Mouse (Mus musculus) macrophage (primary cell): Measurements from ENCODE around the gene Slc4a2. TPM values are rescaled to one million over a fixed set of nuclear protein-coding genes. Genes with fewer than 3 reads are reported as not detected.

Experiments
- H3K27ac ChIP-seq: fragments of 350-480 bp; formaldehyde crosslinking; 2 replicates; pipeline ENCODE4 v1.9.0; 2021
- H3K36me3 ChIP-seq: fragments of 350-480 bp; formaldehyde crosslinking; 2 replicates; pipeline ENCODE4 v1.9.0; 2021; ENCODE audit errors: inconsistent target
- H3K4me3 ChIP-seq: fragments of 350-480 bp; formaldehyde crosslinking; 2 replicates; pipeline ENCODE4 v1.9.0; 2021; ENCODE audit errors: inconsistent target
- H3K79me2 ChIP-seq: fragments of 350-480 bp; formaldehyde crosslinking; 2 replicates; pipeline ENCODE4 v1.9.0; 2021; ENCODE audit errors: inconsistent target
- WGBS: methylation state at CpG from one replicate; pipeline ENCODE4 v1.1.7; 2026; ENCODE audit warnings: inconsistent platforms; ENCODE audit not compliant: missing documents; 5-methylcytosine and 5-hydroxymethylcytosine counted together
- polyA plus RNA-seq: library from polyadenylated mRNA; stranded (reverse); fragments of 250-400 nt; gene quantifications from 3 replicates; pipeline ENCODE4 v1.2.4, GENCODE M21; 2018; ENCODE audit warnings: inconsistent platforms
- total RNA-seq, 78 experiments: library from RNA; depleted of rRNA; stranded (reverse); fragments of 250-400 nt; gene quantifications; 1 replicate in 9 of 78; 2 replicates in 24 of 78; 3 replicates in 43 of 78; 4 replicates in 2 of 78; pipeline ENCODE4 v1.2.4; 2018; ENCODE audit warnings: inconsistent platforms in 56 of 78

The Slc4a2 gene
- total RNA-seq (2018; cell fraction: chromatin; rRNA removed) = 100 to 1,000 TPM in 14 of 26 experiments, 10 to 100 TPM in 12; 39.0 to 197 (median 104) TPM
- total RNA-seq (2018; cell fraction: cytosol; rRNA removed) = 10 to 100 TPM; 17.3 to 43.5 (median 30.9) TPM
- 100 to 1,000 TPM in 4 of 26 experiments, 10 to 100 TPM in 22; 38.0 to 127 (median 68.2) TPM for total RNA-seq (2018; cell fraction: nucleus; rRNA removed)
- polyA plus RNA-seq = 21.8 to 34.7 TPM (median 34.2 TPM) in 3 replicates

GRCm38 (mm10) chr5:24423129-24424003 lies at the start of gene Slc4a2, which contains the start of gene Cdk5:
Gene Slc4a2 (plus strand): TSS chr5:24423837.
Gene Cdk5 (minus strand): TSS chr5:24423530.
- peaks cover 28% of the 10 kb centered on the region; the same call in 1 of the 2 replicates for H3K36me3 ChIP-seq
- peak within 1 kb of the TSS; percentile 94 for H3K27ac ChIP-seq
- H3K4me3 ChIP-seq = peak within 1 kb of the TSS; percentile 85
- under 1% methylated on average over 46 of the region's 46 CpGs for WGBS
- peaks cover 31% of the 10 kb centered on the region for H3K79me2 ChIP-seq

GRCm38 (mm10) chr5:24374216-24374615 lies 49.4 kb upstream of the Slc4a2 start:
- Histone ChIP-seq H3K79me2 (no peaks in the 10 kb centered on the region), H3K27ac (no peak overlapping the region), H3K36me3 (no peaks in the 10 kb centered on the region), H3K4me3 (no peak overlapping the region)
- WGBS = 22% methylated on average over 6 of the region's 6 CpGs

GRCm38 (mm10) chr5:24374666-24375328 lies 48.8 kb upstream of the Slc4a2 start:
- WGBS = 88% methylated on average over 7 of the region's 7 CpGs
- Histone ChIP-seq H3K4me3 (no peak overlapping the region), H3K79me2 (no peaks in the 10 kb centered on the region), H3K27ac (no peak overlapping the region), H3K36me3 (no peaks in the 10 kb centered on the region)

GRCm38 (mm10) chr5:24378700-24379099 lies 44.9 kb upstream of the Slc4a2 start:
- WGBS = 100% methylated on average over 2 of the region's 2 CpGs
- Histone ChIP-seq H3K27ac (no peak overlapping the region), H3K36me3 (no peaks in the 10 kb centered on the region), H3K79me2 (no peaks in the 10 kb centered on the region), H3K4me3 (no peak overlapping the region)

- no peaks in the 10 kb centered on the region for H3K79me2 ChIP-seq
- 90% methylated on average over 4 of the region's 4 CpGs for WGBS
- no peak overlapping the region for H3K4me3 ChIP-seq
- no peak overlapping the region for H3K27ac ChIP-seq
- no peaks in the 10 kb centered on the region for H3K36me3 ChIP-seq
These were observed 44.1 kb upstream of the Slc4a2 start for GRCm38 (mm10) chr5:24379501-24379900.

GRCm38 (mm10) chr5:24380499-24380898 lies 43.1 kb upstream of the Slc4a2 start:
- Histone ChIP-seq H3K4me3 (no peak overlapping the region), H3K27ac (no peak overlapping the region), H3K79me2 (no peaks in the 10 kb centered on the region), H3K36me3 (no peaks in the 10 kb centered on the region)
- 77% methylated on average over 4 of the region's 4 CpGs for WGBS

GRCm38 (mm10) chr5:24381486-24381885 lies 42.2 kb upstream of the Slc4a2 start:
- H3K4me3 ChIP-seq = no peak overlapping the region
- no peaks in the 10 kb centered on the region for H3K36me3 ChIP-seq
- WGBS = 85% methylated on average over 6 of the region's 6 CpGs
- H3K79me2 ChIP-seq = no peaks in the 10 kb centered on the region
- H3K27ac ChIP-seq = no peak overlapping the region

- Histone ChIP-seq H3K4me3 (no peak overlapping the region), H3K79me2 (no peaks in the 10 kb centered on the region), H3K27ac (no peak overlapping the region), H3K36me3 (no peaks in the 10 kb centered on the region)
- WGBS = 75% methylated on average over 2 of the region's 2 CpGs
These were observed 41.6 kb upstream of the Slc4a2 start for GRCm38 (mm10) chr5:24381988-24382387.

GRCm38 (mm10) chr5:24383026-24383859 lies 40.4 kb upstream of the Slc4a2 start:
- Histone ChIP-seq H3K27ac (peak overlapping the region; percentile 34), H3K79me2 (no peaks in the 10 kb centered on the region), H3K4me3 (peak overlapping the region; percentile 20), H3K36me3 (no peaks in the 10 kb centered on the region)
- WGBS = 13% methylated on average over 33 of the region's 34 CpGs

- Histone ChIP-seq H3K79me2 (no peaks in the 10 kb centered on the region), H3K4me3 (no peak overlapping the region), H3K36me3 (no peaks in the 10 kb centered on the region), H3K27ac (peak overlapping the region; percentile 34)
- WGBS = 29% methylated on average over 6 of the region's 6 CpGs
These were observed 39.2 kb upstream of the Slc4a2 start for GRCm38 (mm10) chr5:24384407-24384806.

- Histone ChIP-seq H3K79me2 (no peaks in the 10 kb centered on the region), H3K4me3 (no peak overlapping the region), H3K27ac (no peak overlapping the region), H3K36me3 (no peaks in the 10 kb centered on the region)
- 98% methylated on average over 5 of the region's 5 CpGs for whole genome bisulfite sequencing
These were observed 38.3 kb upstream of the Slc4a2 start for GRCm38 (mm10) chr5:24385374-24385773.

GRCm38 (mm10) chr5:24385887-24386550 lies 37.6 kb upstream of the Slc4a2 start:
- H3K27ac ChIP-seq = no peak overlapping the region
- H3K36me3 ChIP-seq = no peaks in the 10 kb centered on the region
- 97% methylated on average over 9 of the region's 10 CpGs for WGBS
- H3K79me2 ChIP-seq = no peaks in the 10 kb centered on the region
- no peak overlapping the region for H3K4me3 ChIP-seq

GRCm38 (mm10) chr5:24387264-24388241 lies 36.1 kb upstream of the Slc4a2 start:
- no peaks in the 10 kb centered on the region for H3K79me2 ChIP-seq
- peak overlapping the region; percentile 34 for H3K4me3 ChIP-seq
- peak overlapping the region; percentile 95 for H3K27ac ChIP-seq
- WGBS = 5% methylated on average over 66 of the region's 73 CpGs
- H3K36me3 ChIP-seq = no peaks in the 10 kb centered on the region
